Mouse (Mus musculus) limb, embryonic 10.5 days (tissue): Measurements from ENCODE around the gene Trappc5. TPM values are rescaled to one million over a fixed set of nuclear protein-coding genes. Genes with fewer than 3 reads are reported as not detected.

ENCODE experiments used
- DNase-seq: peaks from one replicate; pipeline ENCODE4 v3.0.0-alpha.2; 2017; ENCODE audit warnings: low spot score
- H3K27ac ChIP-seq: fragments of 300-500 bp; sonication (generic); 2 replicates; pipeline ENCODE4 v1.5.1; 2016; ENCODE audit warnings: mild to moderate bottlenecking
- H3K27me3 ChIP-seq: fragments of 300-500 bp; sonication (generic); 2 replicates; pipeline ENCODE4 v1.6.1; 2016; ENCODE audit warnings: low read depth, mild to moderate bottlenecking; ENCODE audit not compliant: poor library complexity, severe bottlenecking
- H3K36me3 ChIP-seq: fragments of 300-500 bp; sonication (generic); 2 replicates; pipeline ENCODE4 v1.6.1; 2016; ENCODE audit warnings: mild to moderate bottlenecking, moderate library complexity
- H3K4me1 ChIP-seq: fragments of 300-500 bp; sonication (generic); 2 replicates; pipeline ENCODE4 v1.6.1; 2016
- H3K4me3 ChIP-seq: fragments of 300-500 bp; sonication (generic); 2 replicates; pipeline ENCODE4 v1.5.1; 2016; ENCODE audit warnings: mild to moderate bottlenecking, moderate library complexity
- H3K9me3 ChIP-seq: fragments of 300-500 bp; sonication (generic); replicated peaks from 2 replicates; pipeline ENCODE4 v1.6.1; 2016; ENCODE audit warnings: mild to moderate bottlenecking
- WGBS: fragments of 180-500 bp; shearing (Covaris S2); methylation state at CpG from one replicate; pipeline ENCODE4 v1.1.7; 2016; 5-methylcytosine and 5-hydroxymethylcytosine counted together
- polyA plus RNA-seq: library from polyadenylated mRNA; unstranded; fragments of >200 nt; fragmentation: Nextera tagmentation; extraction: Ambion mirVana; gene quantifications from 2 replicates; pipeline ENCODE4 v1.2.1, GENCODE M21; 2016

Trappc5 gene
- polyA plus RNA-seq = 44.3 and 46.0 TPM in 2 replicates

GRCm38 (mm10) chr8:3676131-3676992, at the start of gene Trappc5:
TSS of gene Trappc5 (plus strand) at chr8:3676299.
- WGBS = 2% methylated on average over 61 of the region's 61 CpGs
- Histone ChIP-seq H3K9me3 (no peaks in the 10 kb centered on the region; the same call in 1 of the 2 replicates), H3K4me3 (peak within 1 kb of the TSS; percentile 91), H3K27ac (peak within 1 kb of the TSS; percentile 97), H3K36me3 (peaks cover 30% of the 10 kb centered on the region), H3K4me1 (peaks cover 17% of the 10 kb centered on the region), H3K27me3 (no peaks in the 10 kb centered on the region)
- peak; percentile 95 for DNase-seq

GRCm38 (mm10) chr8:3626971-3627370, 49.1 kb upstream of the Trappc5 start:
- H3K27ac ChIP-seq = no peak overlapping the region
- no peak for DNase-seq
- 74% methylated on average over 5 of the region's 5 CpGs for WGBS

GRCm38 (mm10) chr8:3628014-3628413, 48.1 kb upstream of the Trappc5 start:
- Histone ChIP-seq H3K4me1 (peaks cover 12% of the 10 kb centered on the region; the same call in 1 of the 2 replicates), H3K36me3 (no peaks in the 10 kb centered on the region), H3K4me3 (no peak overlapping the region), H3K9me3 (no peaks in the 10 kb centered on the region), H3K27me3 (peaks cover 26% of the 10 kb centered on the region), H3K27ac (no peak overlapping the region)
- no peak for DNase-seq
- WGBS = 33% methylated on average over 5 of the region's 5 CpGs

More at GRCm38 (mm10) chr8:3626971-3627370, 49.1 kb upstream of the Trappc5 start:
- Histone ChIP-seq H3K9me3 (no peaks in the 10 kb centered on the region), H3K4me1 (peaks cover 15% of the 10 kb centered on the region), H3K27me3 (peaks cover 26% of the 10 kb centered on the region), H3K36me3 (no peaks in the 10 kb centered on the region), H3K4me3 (no peak overlapping the region)

GRCm38 (mm10) chr8:3630647-3631477, 45.2 kb upstream of the Trappc5 start, which contains the start of gene Stxbp2:
TSS of gene Stxbp2 (plus strand) at chr8:3630955.
- WGBS = 8% methylated on average over 47 of the region's 47 CpGs
- H3K9me3 ChIP-seq = no peaks in the 10 kb centered on the region
- H3K27ac ChIP-seq = peak within 1 kb of the TSS; percentile 51; the same call in 1 of the 2 replicates
- peak within 1 kb of the TSS; percentile 60 for H3K4me3 ChIP-seq
- peaks cover 12% of the 10 kb centered on the region; the same call in 1 of the 2 replicates for H3K4me1 ChIP-seq
- 0 out of 2 replicates have a peak, but pooled peaks cover 3% of the 10 kb centered on the region for H3K36me3 ChIP-seq
- DNase-seq = peak; percentile 72
- peaks cover 26% of the 10 kb centered on the region for H3K27me3 ChIP-seq

GRCm38 (mm10) chr8:3631478-3631875, 44.6 kb upstream of the Trappc5 start:
- peak overlapping the region; percentile 60 for H3K4me3 ChIP-seq
- WGBS = 23% methylated on average over 8 of the region's 8 CpGs
- no peaks in the 10 kb centered on the region for H3K9me3 ChIP-seq
- DNase-seq = no peak
- peaks cover 12% of the 10 kb centered on the region; the same call in 1 of the 2 replicates for H3K4me1 ChIP-seq
- peak overlapping the region; percentile 51; the same call in 1 of the 2 replicates for H3K27ac ChIP-seq
- peaks cover 26% of the 10 kb centered on the region for H3K27me3 ChIP-seq
- H3K36me3 ChIP-seq = peaks cover 8% of the 10 kb centered on the region; the same call in 1 of the 2 replicates

- Histone ChIP-seq H3K27ac (no peak overlapping the region), H3K9me3 (no peaks in the 10 kb centered on the region), H3K27me3 (no peaks in the 10 kb centered on the region), H3K4me3 (no peak overlapping the region), H3K4me1 (peaks cover 2% of the 10 kb centered on the region; the same call in 1 of the 2 replicates), H3K36me3 (no peaks in the 10 kb centered on the region)
- WGBS = 20% methylated on average over 5 of the region's 5 CpGs
- DNase-seq = no peak
Observed at GRCm38 (mm10) chr8:3645804-3646203, 30.3 kb upstream of the Trappc5 start.

- Histone ChIP-seq H3K4me1 (peaks cover 2% of the 10 kb centered on the region; the same call in 1 of the 2 replicates), H3K9me3 (no peaks in the 10 kb centered on the region), H3K27ac (no peak overlapping the region), H3K36me3 (no peaks in the 10 kb centered on the region), H3K4me3 (no peak overlapping the region), H3K27me3 (no peaks in the 10 kb centered on the region)
- no peak for DNase-seq
- 88% methylated on average over 6 of the region's 6 CpGs for WGBS
Observed at GRCm38 (mm10) chr8:3646824-3647531, 29.1 kb upstream of the Trappc5 start.

- no peak for DNase-seq
- Histone ChIP-seq H3K27ac (no peak overlapping the region), H3K4me3 (no peak overlapping the region), H3K9me3 (no peaks in the 10 kb centered on the region), H3K4me1 (peaks cover 2% of the 10 kb centered on the region; the same call in 1 of the 2 replicates), H3K36me3 (no peaks in the 10 kb centered on the region), H3K27me3 (no peaks in the 10 kb centered on the region)
- WGBS = 85% methylated on average over 4 of the region's 4 CpGs
Observed at GRCm38 (mm10) chr8:3647561-3647960, 28.5 kb upstream of the Trappc5 start.

- 80% methylated on average over 2 of the region's 2 CpGs for WGBS
- Histone ChIP-seq H3K4me1 (peaks cover 2% of the 10 kb centered on the region; the same call in 1 of the 2 replicates), H3K27me3 (no peaks in the 10 kb centered on the region), H3K36me3 (no peaks in the 10 kb centered on the region), H3K9me3 (no peaks in the 10 kb centered on the region), H3K4me3 (no peak overlapping the region), H3K27ac (no peak overlapping the region)
- no peak for DNase-seq
Observed at GRCm38 (mm10) chr8:3648268-3648667, 27.8 kb upstream of the Trappc5 start.

- no peak for DNase-seq
- Histone ChIP-seq H3K4me1 (peaks cover 2% of the 10 kb centered on the region; the same call in 1 of the 2 replicates), H3K4me3 (0 out of 2 replicates have a peak overlapping the region, but pooled peaks have one; percentile 0), H3K27ac (peak overlapping the region; percentile 31; the same call in 1 of the 2 replicates), H3K9me3 (no peaks in the 10 kb centered on the region), H3K36me3 (no peaks in the 10 kb centered on the region), H3K27me3 (no peaks in the 10 kb centered on the region)
- WGBS = 48% methylated on average over 1 of the region's 1 CpGs
Observed at GRCm38 (mm10) chr8:3648990-3649389, 27.1 kb upstream of the Trappc5 start.

- Histone ChIP-seq H3K9me3 (no peaks in the 10 kb centered on the region), H3K4me3 (no peak overlapping the region), H3K36me3 (no peaks in the 10 kb centered on the region), H3K4me1 (peaks cover 9% of the 10 kb centered on the region), H3K27me3 (no peaks in the 10 kb centered on the region), H3K27ac (no peak overlapping the region)
- no peak for DNase-seq
- WGBS = 68% methylated on average over 3 of the region's 3 CpGs
Observed at GRCm38 (mm10) chr8:3652845-3653244, 23.3 kb upstream of the Trappc5 start.
